Mouse (Mus musculus): ENCODE measurements around the gene Fcgbp. TPM values are rescaled to one million over a fixed set of nuclear protein-coding genes. Genes with fewer than 3 reads are reported as not detected.
A peak's percentile ranks its signal among the peaks of the same experiment; 100 is the strongest.
"Not testable (repeated sequence)": the region's sequence is repeated elsewhere in the genome, so short reads cannot be mapped to it uniquely, and the experiment has no call there.

Fcgbp gene
- polyA plus RNA-seq, 1 experiment from 2014 or later = 32.2 TPM

- no peaks in the 10 kb centered on the region for H3K27me3 ChIP-seq (ENCODE audit: control insufficient read depth, insufficient read depth, low read length)
- 94% methylated on average over 16 of the region's 16 CpGs for WGBS
These were observed 28.1 kb downstream of the Fcgbp start for GRCm38 (mm10) chr7:28099101-28099500.

GRCm38 (mm10) chr7:28100596-28101590, 29.9 kb downstream of the Fcgbp start:
- Histone ChIP-seq H3K27me3 (ENCODE audit: control insufficient read depth, insufficient read depth, low read length) (no peaks in the 10 kb centered on the region), H3K9me3 (ENCODE audit: control insufficient read depth, low read length) (no peaks in the 10 kb centered on the region), H3K4me3 (ENCODE audit: low read depth, low read length) (no peak overlapping the region), H3K4me2 (replicated peaks; ENCODE audit: low read depth) (no peak overlapping the region), H3K27ac (replicated peaks) (no peak overlapping the region), H3K36me3 (ENCODE audit: control insufficient read depth, insufficient read depth, low read length) (no peaks in the 10 kb centered on the region), H3K9ac (ENCODE audit: low read length) (no peak overlapping the region), H3K4me1 (replicated peaks; ENCODE audit: control insufficient read depth, insufficient read depth) (no peaks in the 10 kb centered on the region)
- DNase-seq (ENCODE audit: low spot score) (peak; percentile 66), ATAC-seq (ENCODE audit: low FRiP score, low TSS enrichment) (no peak)
- 67% methylated on average over 17 of the region's 17 CpGs for WGBS
- TF ChIP-seq CTCF (IDR thresholded peaks at IDR 0.05; ENCODE audit: low read depth) (peak; percentile 72), EP300 (optimal IDR thresholded peaks at IDR 0.05) (no peak)

More at GRCm38 (mm10) chr7:28099101-28099500, 28.1 kb downstream of the Fcgbp start:
- TF ChIP-seq CTCF (IDR thresholded peaks at IDR 0.05; ENCODE audit: low read depth) (no peak), EP300 (optimal IDR thresholded peaks at IDR 0.05) (no peak)
- ATAC-seq (ENCODE audit: low FRiP score, low TSS enrichment) (no peak), DNase-seq (ENCODE audit: low spot score) (no peak)
- Histone ChIP-seq H3K4me1 (replicated peaks; ENCODE audit: control insufficient read depth, insufficient read depth) (no peaks in the 10 kb centered on the region), H3K4me2 (replicated peaks; ENCODE audit: low read depth) (no peak overlapping the region), H3K4me3 (ENCODE audit: low read depth, low read length) (no peak overlapping the region), H3K9me3 (ENCODE audit: control insufficient read depth, low read length) (no peaks in the 10 kb centered on the region), H3K9ac (ENCODE audit: low read length) (no peak overlapping the region), H3K36me3 (ENCODE audit: control insufficient read depth, insufficient read depth, low read length) (no peaks in the 10 kb centered on the region), H3K27ac (replicated peaks) (no peak overlapping the region)

- H3K9me3 ChIP-seq (ENCODE audit: control insufficient read depth, low read length); DNase-seq (ENCODE audit: low spot score); H3K4me2 ChIP-seq (replicated peaks; ENCODE audit: low read depth); H3K4me3 ChIP-seq (ENCODE audit: low read depth, low read length); ATAC-seq (ENCODE audit: low FRiP score, low TSS enrichment); H3K36me3 ChIP-seq (ENCODE audit: control insufficient read depth, insufficient read depth, low read length); H3K27me3 ChIP-seq (ENCODE audit: control insufficient read depth, insufficient read depth, low read length); H3K9ac ChIP-seq (ENCODE audit: low read length); H3K27ac ChIP-seq (replicated peaks); H3K4me1 ChIP-seq (replicated peaks; ENCODE audit: control insufficient read depth, insufficient read depth): not testable (repeated sequence)
- 54% methylated on average over 4 of the region's 5 CpGs for WGBS
These were observed 31.9 kb downstream of the Fcgbp start for GRCm38 (mm10) chr7:28102936-28103335.

- 3% methylated on average over 23 of the region's 23 CpGs for WGBS
- peak; percentile 82 for ATAC-seq (ENCODE audit: low FRiP score, low TSS enrichment)
- Histone ChIP-seq H3K9me3 (ENCODE audit: control insufficient read depth, low read length) (no peaks in the 10 kb centered on the region), H3K27me3 (ENCODE audit: control insufficient read depth, insufficient read depth, low read length) (no peaks in the 10 kb centered on the region), H3K27ac (replicated peaks) (no peak overlapping the region), H3K4me1 (replicated peaks; ENCODE audit: control insufficient read depth, insufficient read depth) (no peaks in the 10 kb centered on the region), H3K36me3 (ENCODE audit: control insufficient read depth, insufficient read depth, low read length) (no peaks in the 10 kb centered on the region), H3K9ac (ENCODE audit: low read length) (no peak overlapping the region), H3K4me3 (ENCODE audit: low read depth, low read length) (no peak overlapping the region), H3K4me2 (replicated peaks; ENCODE audit: low read depth) (peak overlapping the region; percentile 44)
- TF ChIP-seq EP300 (optimal IDR thresholded peaks at IDR 0.05) (no peak), CTCF (IDR thresholded peaks at IDR 0.05; ENCODE audit: low read depth) (peak; percentile 44)
- DNase-seq (ENCODE audit: low spot score) = peak; percentile 74
These were observed 33.6 kb downstream of the Fcgbp start for GRCm38 (mm10) chr7:28104670-28105069.

GRCm38 (mm10) chr7:28106241-28106640, 35.2 kb downstream of the Fcgbp start:
- Histone ChIP-seq H3K4me3 (ENCODE audit: low read depth, low read length) (no peak overlapping the region), H3K9me3 (ENCODE audit: control insufficient read depth, low read length) (no peaks in the 10 kb centered on the region), H3K27ac (replicated peaks) (no peak overlapping the region), H3K9ac (ENCODE audit: low read length) (no peak overlapping the region), H3K27me3 (ENCODE audit: control insufficient read depth, insufficient read depth, low read length) (no peaks in the 10 kb centered on the region), H3K4me2 (replicated peaks; ENCODE audit: low read depth) (no peak overlapping the region), H3K4me1 (replicated peaks; ENCODE audit: control insufficient read depth, insufficient read depth) (no peaks in the 10 kb centered on the region), H3K36me3 (ENCODE audit: control insufficient read depth, insufficient read depth, low read length) (no peaks in the 10 kb centered on the region)
- 93% methylated on average over 11 of the region's 11 CpGs for WGBS
- ATAC-seq (ENCODE audit: low FRiP score, low TSS enrichment) (no peak), DNase-seq (ENCODE audit: low spot score) (no peak)
- TF ChIP-seq CTCF (IDR thresholded peaks at IDR 0.05; ENCODE audit: low read depth) = no peak
- TF ChIP-seq EP300 (optimal IDR thresholded peaks at IDR 0.05) = no peak

GRCm38 (mm10) chr7:28114648-28115047, 43.6 kb downstream of the Fcgbp start:
- no peak for TF ChIP-seq CTCF (IDR thresholded peaks at IDR 0.05; ENCODE audit: low read depth)
- no peak for TF ChIP-seq EP300 (optimal IDR thresholded peaks at IDR 0.05)
- Histone ChIP-seq H3K9ac (ENCODE audit: low read length) (no peak overlapping the region), H3K9me3 (ENCODE audit: control insufficient read depth, low read length) (no peaks in the 10 kb centered on the region), H3K4me1 (replicated peaks; ENCODE audit: control insufficient read depth, insufficient read depth) (no peaks in the 10 kb centered on the region), H3K27ac (replicated peaks) (no peak overlapping the region), H3K36me3 (ENCODE audit: control insufficient read depth, insufficient read depth, low read length) (no peaks in the 10 kb centered on the region), H3K4me2 (replicated peaks; ENCODE audit: low read depth) (no peak overlapping the region), H3K27me3 (ENCODE audit: control insufficient read depth, insufficient read depth, low read length) (no peaks in the 10 kb centered on the region), H3K4me3 (ENCODE audit: low read depth, low read length) (no peak overlapping the region)
- 71% methylated on average over 2 of the region's 2 CpGs for WGBS
- ATAC-seq (ENCODE audit: low FRiP score, low TSS enrichment) (no peak), DNase-seq (ENCODE audit: low spot score) (no peak)
